Mouse (Mus musculus): ENCODE measurements around the gene Slc25a43. TPM values are rescaled to one million over a fixed set of nuclear protein-coding genes. Genes with fewer than 3 reads are reported as not detected.

Slc25a43 gene
- polyA plus RNA-seq, 1 experiment from 2014 or later = 1.2 TPM

DNA sequence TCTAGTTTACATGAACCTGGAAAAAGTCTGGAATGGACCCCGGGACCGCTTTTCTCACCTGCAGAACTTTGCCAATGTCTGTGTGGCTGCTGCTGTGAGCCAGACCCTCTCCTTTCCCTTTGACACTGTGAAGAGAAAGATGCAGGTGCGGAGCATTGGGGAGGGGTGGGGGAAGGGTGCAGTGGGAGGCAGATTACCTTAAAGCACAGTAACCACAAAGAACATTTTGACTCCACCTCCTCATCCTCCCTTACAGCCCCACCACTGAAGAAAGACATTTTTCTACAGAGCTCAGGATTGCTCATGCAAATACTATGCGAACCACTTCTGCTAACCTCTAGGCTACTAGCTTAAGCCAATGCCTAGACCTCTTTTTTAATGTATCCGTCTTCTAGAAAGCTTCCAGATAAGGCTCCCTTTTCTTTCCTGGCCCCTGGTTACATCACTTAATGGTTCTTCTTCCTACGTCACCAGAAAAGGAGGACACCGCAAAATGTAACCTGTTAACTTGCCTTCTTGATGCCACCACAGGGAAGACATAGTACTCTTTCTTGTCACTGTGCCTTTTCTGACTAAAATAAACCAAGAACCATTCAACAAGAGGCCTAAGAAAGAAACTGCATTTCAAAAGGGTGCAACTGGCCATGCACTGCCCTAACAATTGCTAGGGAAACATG lies 14.5 kb downstream of the Slc25a43 start:
- Histone ChIP-seq H3K9me3 (replicated peaks) (no peaks in the 10 kb centered on the region), H3K27ac (no peak overlapping the region), H3K4me3 (no peak overlapping the region), H3K4me1 (no peaks in the 10 kb centered on the region), H3K4me2 (no peak overlapping the region), H3K27me3 (replicated peaks) (no peaks in the 10 kb centered on the region), H3K36me3 (no peaks in the 10 kb centered on the region), H3K9ac (no peak overlapping the region)
- WGBS (ENCODE audit: insufficient replicate concordance) = 69% methylated on average over 7 of the region's 7 CpGs
- ATAC-seq = no peak

DNA sequence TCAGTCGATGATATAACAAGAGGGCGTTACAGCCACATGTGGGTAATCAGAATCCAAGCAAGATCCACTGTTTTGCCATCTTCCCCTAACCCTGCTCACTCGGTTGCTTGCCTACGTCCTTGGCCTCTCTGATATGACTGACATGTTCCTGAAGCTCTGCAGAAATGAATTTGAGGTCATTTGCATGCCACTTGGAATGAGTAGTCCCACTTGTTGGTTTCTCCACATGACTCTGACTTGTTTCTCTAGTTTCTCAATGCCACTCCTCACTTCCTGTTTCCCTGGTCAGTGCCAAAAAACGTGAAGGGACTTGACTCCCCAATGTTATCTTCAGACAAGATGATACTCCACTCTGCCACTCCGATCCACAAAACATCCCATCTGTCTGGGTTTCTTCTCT lies 15.1 kb downstream of the Slc25a43 start:
- Histone ChIP-seq H3K4me1 (no peaks in the 10 kb centered on the region), H3K27ac (no peak overlapping the region), H3K9me3 (replicated peaks) (no peaks in the 10 kb centered on the region), H3K4me3 (no peak overlapping the region), H3K36me3 (no peaks in the 10 kb centered on the region), H3K9ac (no peak overlapping the region), H3K27me3 (replicated peaks) (no peaks in the 10 kb centered on the region), H3K4me2 (no peak overlapping the region)
- no peak for ATAC-seq
- 45% methylated on average over 6 of the region's 6 CpGs for WGBS (ENCODE audit: insufficient replicate concordance)

DNA sequence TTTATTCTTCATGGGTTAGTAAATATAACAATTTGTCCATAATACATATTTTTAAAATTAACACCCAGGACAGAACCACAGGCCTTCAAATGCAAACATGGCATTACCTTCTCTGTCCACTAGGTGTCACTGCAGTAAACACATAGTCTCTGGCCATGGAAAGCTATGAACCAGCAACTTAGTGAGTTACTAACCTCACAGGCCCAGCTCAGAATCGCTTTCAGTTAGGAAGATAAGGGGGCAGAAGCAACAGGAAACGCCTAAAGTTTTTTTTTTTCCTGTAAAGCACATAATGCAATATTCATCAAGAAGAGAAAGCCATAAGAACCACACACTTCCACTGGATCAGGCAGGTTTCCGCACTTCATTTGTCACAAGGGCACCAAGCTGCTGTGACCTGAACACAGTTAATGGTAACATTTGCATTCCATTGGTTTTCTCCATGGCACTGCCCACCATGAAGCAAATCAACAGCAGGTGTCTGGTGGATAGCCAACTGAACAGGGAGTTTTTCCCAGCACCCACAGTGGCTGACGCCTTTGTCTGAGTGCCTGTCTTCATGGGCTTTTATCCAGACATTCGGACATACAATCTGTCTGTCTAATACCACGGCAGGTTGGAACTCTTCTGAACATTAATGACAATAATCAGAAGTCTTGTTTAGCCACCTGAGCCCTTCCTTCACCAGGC lies 17.6 kb downstream of the Slc25a43 start:
- ATAC-seq = no peak
- Histone ChIP-seq H3K4me1 (no peaks in the 10 kb centered on the region), H3K9ac (no peak overlapping the region), H3K4me3 (no peak overlapping the region), H3K4me2 (no peak overlapping the region), H3K9me3 (replicated peaks) (no peaks in the 10 kb centered on the region), H3K36me3 (no peaks in the 10 kb centered on the region), H3K27me3 (replicated peaks) (no peaks in the 10 kb centered on the region), H3K27ac (no peak overlapping the region)
- WGBS (ENCODE audit: insufficient replicate concordance) = 56% methylated on average over 6 of the region's 6 CpGs

DNA sequence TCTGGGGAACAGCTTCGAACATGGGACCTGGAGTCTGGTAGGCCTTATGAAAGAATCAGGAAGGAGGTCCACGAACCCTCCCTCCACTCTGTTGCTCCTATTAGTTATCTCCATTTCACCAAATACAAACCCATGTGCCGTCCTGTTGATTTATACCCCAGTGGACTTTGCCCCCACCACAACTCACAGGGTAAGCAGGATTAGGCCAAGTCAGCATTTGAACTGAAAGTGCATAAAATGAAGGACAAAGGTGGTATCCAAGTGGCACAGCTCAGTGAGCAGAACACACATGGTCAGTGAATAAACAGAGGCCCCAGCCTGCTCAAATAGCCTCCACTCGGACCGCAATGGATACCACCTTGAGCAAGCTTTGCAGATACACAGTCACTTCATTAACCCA lies 18.8 kb downstream of the Slc25a43 start:
- WGBS (ENCODE audit: insufficient replicate concordance) = 67% methylated on average over 5 of the region's 5 CpGs
- Histone ChIP-seq H3K27ac (no peak overlapping the region), H3K4me1 (no peaks in the 10 kb centered on the region), H3K9me3 (replicated peaks) (no peaks in the 10 kb centered on the region), H3K4me3 (no peak overlapping the region), H3K36me3 (no peaks in the 10 kb centered on the region), H3K9ac (no peak overlapping the region), H3K4me2 (no peak overlapping the region), H3K27me3 (replicated peaks) (no peaks in the 10 kb centered on the region)
- no peak for ATAC-seq

DNA sequence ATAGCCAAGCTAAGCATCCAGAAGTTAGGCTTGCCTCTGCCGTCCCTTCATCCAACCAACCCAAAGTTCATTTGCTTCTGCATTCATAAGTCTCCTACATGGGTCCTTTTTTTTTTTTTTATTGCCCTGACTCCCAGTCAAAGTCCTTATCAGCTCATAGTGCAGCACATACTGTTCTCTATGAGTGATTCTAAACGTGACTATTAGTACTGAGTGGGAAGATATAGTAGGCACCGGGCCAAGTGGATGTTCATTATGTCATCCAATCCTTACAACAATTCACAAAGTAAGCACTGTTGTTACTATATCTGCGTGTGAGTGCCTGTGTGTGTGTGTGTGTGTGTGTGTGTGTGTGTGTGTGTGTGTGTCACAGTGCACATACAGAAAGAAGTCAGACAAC lies 19.4 kb downstream of the Slc25a43 start:
- H3K27me3 ChIP-seq (replicated peaks) = no peaks in the 10 kb centered on the region
- 63% methylated on average over 4 of the region's 4 CpGs for WGBS (ENCODE audit: insufficient replicate concordance)
- H3K9me3 ChIP-seq (replicated peaks) = no peaks in the 10 kb centered on the region
- no peaks in the 10 kb centered on the region for H3K4me1 ChIP-seq
- ATAC-seq = no peak
- H3K36me3 ChIP-seq = no peaks in the 10 kb centered on the region
- no peak overlapping the region for H3K4me3 ChIP-seq
- no peak overlapping the region for H3K27ac ChIP-seq
- H3K9ac ChIP-seq = no peak overlapping the region
- H3K4me2 ChIP-seq = no peak overlapping the region

DNA sequence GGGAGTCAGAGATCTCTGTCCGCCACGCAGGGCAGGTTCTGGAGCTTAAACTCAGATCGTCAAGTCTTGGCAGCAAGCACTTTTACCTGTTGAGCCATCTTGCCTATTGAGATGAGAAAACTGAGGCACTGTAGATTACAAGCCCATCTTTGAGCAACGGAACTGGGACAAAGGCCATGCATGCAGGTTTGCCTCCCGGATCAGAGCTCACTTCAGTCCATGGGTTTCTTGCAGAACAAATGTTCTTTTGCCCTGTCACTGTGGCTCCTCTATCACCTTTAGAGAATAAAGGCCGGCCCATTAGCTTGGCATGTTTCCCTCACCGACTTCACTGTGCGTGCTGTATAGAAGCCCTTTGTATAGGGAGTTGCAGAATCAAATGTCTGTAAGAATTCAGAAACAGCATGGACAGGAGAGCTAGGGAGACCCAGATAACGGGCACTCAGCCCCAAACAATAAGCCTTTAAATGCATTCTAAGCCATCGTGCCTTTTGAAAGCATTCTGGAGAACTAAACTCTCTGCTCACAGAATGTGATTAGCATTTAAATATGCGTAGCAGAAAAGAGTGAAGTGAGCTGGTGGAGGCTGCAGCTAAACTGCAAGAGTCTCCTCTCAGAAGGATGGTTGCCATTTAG lies 20.0 kb downstream of the Slc25a43 start:
- Histone ChIP-seq H3K4me3 (no peak overlapping the region), H3K27me3 (replicated peaks) (no peaks in the 10 kb centered on the region), H3K4me2 (no peak overlapping the region), H3K27ac (no peak overlapping the region), H3K36me3 (no peaks in the 10 kb centered on the region), H3K4me1 (no peaks in the 10 kb centered on the region), H3K9ac (no peak overlapping the region), H3K9me3 (replicated peaks) (no peaks in the 10 kb centered on the region)
- ATAC-seq = no peak
- WGBS (ENCODE audit: insufficient replicate concordance) = 61% methylated on average over 11 of the region's 11 CpGs

DNA sequence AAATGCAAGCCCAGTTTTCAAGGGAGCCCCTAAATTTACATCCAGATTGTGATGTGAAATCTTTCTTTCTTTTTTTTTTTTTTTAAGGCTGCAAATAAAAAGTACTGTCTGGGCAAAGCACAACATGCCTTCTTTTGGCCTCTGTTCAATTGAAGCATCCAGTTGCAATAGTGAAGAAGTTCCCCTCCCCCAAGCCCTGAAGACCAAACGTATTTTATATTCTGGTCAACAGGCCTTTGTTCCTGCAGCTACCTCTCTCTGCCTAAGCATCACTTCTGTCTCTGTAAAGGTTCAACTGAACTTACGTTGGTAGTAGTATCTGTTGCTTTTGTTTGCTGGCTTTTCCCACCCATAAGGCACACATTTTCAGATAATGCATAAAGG lies 20.5 kb downstream of the Slc25a43 start:
- H3K4me1 ChIP-seq = no peaks in the 10 kb centered on the region
- WGBS (ENCODE audit: insufficient replicate concordance) = 44% methylated on average over 2 of the region's 2 CpGs
- H3K4me2 ChIP-seq = no peak overlapping the region
- ATAC-seq = no peak
- no peaks in the 10 kb centered on the region for H3K27me3 ChIP-seq (replicated peaks)
- H3K36me3 ChIP-seq = no peaks in the 10 kb centered on the region
- H3K9ac ChIP-seq = no peak overlapping the region
- H3K4me3 ChIP-seq = no peak overlapping the region
- H3K27ac ChIP-seq = no peak overlapping the region
- H3K9me3 ChIP-seq (replicated peaks) = no peaks in the 10 kb centered on the region

DNA sequence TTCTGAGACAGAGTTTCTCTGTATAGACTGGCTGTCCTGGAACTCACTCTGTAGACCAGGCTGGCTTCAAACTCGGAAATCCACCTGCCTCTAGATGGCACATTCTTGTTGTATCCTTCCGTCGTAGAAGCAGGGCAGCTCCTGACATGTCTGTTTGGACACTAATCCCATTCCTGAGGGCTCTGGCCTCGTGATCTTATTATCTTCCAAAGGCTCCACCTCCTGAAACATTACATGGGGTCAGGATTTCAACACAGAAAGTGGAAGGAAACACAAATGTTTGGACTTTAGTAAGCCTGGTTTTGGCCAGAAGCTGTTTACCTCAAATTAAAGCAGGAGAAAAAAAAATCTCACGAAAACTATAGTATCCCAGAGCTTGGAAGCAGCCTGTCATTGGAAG lies 23.9 kb downstream of the Slc25a43 start:
- WGBS (ENCODE audit: insufficient replicate concordance) = 59% methylated on average over 5 of the region's 5 CpGs
- Histone ChIP-seq H3K9ac (no peak overlapping the region), H3K27ac (no peak overlapping the region), H3K4me2 (no peak overlapping the region), H3K4me1 (no peaks in the 10 kb centered on the region), H3K4me3 (no peak overlapping the region), H3K36me3 (no peaks in the 10 kb centered on the region), H3K27me3 (replicated peaks) (no peaks in the 10 kb centered on the region), H3K9me3 (replicated peaks) (no peaks in the 10 kb centered on the region)
- no peak for ATAC-seq

DNA sequence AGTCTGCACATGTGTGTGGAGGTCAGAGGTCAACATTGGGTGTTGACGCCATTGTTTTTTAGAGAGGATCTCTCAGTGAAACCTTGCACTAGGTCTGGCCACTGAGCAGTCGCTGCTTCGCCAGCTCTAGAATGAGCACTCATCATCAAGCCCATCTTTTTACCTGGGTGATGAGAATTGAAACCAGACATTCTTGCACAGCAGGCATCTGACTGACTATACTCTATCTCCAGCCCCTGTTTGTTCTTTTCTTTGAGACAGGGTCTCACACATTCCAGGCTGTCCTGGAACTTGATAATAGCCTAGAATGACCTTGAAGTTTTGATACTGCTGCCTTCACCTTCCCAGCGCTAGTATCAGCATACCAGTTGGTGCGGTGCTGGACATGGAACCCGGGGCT lies 29.1 kb downstream of the Slc25a43 start:
- no peak overlapping the region for H3K4me3 ChIP-seq
- H3K4me2 ChIP-seq = no peak overlapping the region
- no peaks in the 10 kb centered on the region for H3K4me1 ChIP-seq
- no peak overlapping the region for H3K9ac ChIP-seq
- no peak for ATAC-seq
- 75% methylated on average over 6 of the region's 6 CpGs for WGBS (ENCODE audit: insufficient replicate concordance)
- H3K9me3 ChIP-seq (replicated peaks) = no peaks in the 10 kb centered on the region
- no peaks in the 10 kb centered on the region for H3K36me3 ChIP-seq
- H3K27me3 ChIP-seq (replicated peaks) = no peaks in the 10 kb centered on the region
- no peak overlapping the region for H3K27ac ChIP-seq

DNA sequence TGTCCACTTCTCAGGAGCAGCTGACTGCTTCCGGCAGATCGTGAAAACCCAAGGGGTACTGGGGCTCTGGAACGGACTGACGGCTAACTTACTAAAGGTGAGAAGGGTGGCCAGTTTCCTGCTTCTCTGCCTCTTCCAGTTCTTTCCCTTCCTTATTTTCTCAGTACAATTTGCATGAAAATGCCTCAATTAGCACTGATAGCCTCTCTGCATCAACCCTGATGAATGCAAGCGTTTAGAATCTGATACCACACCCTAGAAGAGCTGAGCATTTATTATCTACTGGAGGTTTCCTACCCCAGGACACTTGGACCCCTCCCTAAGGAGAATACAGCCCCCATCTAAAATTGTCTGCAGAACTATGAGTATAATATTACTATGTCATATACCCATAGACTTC lies 32.1 kb downstream of the Slc25a43 start:
- Histone ChIP-seq H3K4me1 (no peaks in the 10 kb centered on the region), H3K9ac (no peak overlapping the region), H3K36me3 (no peaks in the 10 kb centered on the region), H3K27ac (no peak overlapping the region), H3K4me3 (no peak overlapping the region), H3K27me3 (replicated peaks) (no peaks in the 10 kb centered on the region), H3K9me3 (replicated peaks) (no peaks in the 10 kb centered on the region), H3K4me2 (no peak overlapping the region)
- WGBS (ENCODE audit: insufficient replicate concordance) = 66% methylated on average over 5 of the region's 5 CpGs
- no peak for ATAC-seq

DNA sequence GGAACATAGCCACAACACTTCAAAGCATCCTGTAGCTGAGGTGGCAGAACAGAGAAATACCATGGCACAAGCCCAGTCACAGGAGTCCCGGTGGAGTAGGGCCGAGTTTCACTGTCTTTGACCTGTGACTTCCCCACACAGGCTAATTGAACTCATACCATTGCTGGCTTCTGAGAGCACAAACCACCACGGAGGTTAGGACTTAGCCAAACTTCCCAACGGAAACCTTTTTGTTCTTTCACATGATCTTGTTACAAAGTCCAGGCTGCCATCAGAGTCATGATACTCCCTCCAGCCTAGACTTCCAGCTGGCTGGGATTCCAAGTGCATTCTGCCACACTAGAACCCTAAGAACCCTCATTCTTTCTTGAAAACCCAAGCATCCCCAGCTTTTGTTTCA lies 34.2 kb downstream of the Slc25a43 start:
- H3K9ac ChIP-seq = no peak overlapping the region
- no peaks in the 10 kb centered on the region for H3K36me3 ChIP-seq
- WGBS (ENCODE audit: insufficient replicate concordance) = 59% methylated on average over 4 of the region's 4 CpGs
- no peaks in the 10 kb centered on the region for H3K9me3 ChIP-seq (replicated peaks)
- no peaks in the 10 kb centered on the region for H3K27me3 ChIP-seq (replicated peaks)
- H3K4me3 ChIP-seq = no peak overlapping the region
- no peak for ATAC-seq
- no peaks in the 10 kb centered on the region for H3K4me1 ChIP-seq
- H3K4me2 ChIP-seq = no peak overlapping the region
- H3K27ac ChIP-seq = no peak overlapping the region

DNA sequence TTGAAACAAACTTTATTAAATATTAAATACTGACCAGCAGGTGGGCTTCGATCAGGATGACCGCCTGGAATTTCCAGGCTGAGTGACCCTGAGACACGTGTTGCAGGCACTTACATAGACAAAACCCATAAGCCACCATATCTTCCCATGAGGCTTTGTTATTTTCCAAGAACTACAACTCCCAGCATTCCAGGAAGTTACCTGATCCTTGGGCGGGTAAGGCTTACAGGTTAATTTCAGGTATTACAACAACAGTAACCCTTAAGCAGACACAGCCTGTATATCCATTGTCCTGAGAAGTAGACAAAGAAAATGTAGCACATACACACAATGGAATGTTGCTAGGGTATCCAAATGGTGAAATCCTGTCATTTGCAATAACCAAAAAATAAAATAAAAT lies 45.9 kb downstream of the Slc25a43 start:
- Histone ChIP-seq H3K27ac (no peak overlapping the region), H3K9ac (no peak overlapping the region), H3K36me3 (no peaks in the 10 kb centered on the region), H3K9me3 (replicated peaks) (no peaks in the 10 kb centered on the region), H3K4me2 (no peak overlapping the region), H3K27me3 (replicated peaks) (no peaks in the 10 kb centered on the region), H3K4me1 (no peaks in the 10 kb centered on the region), H3K4me3 (no peak overlapping the region)
- ATAC-seq = no peak
- 55% methylated on average over 4 of the region's 4 CpGs for WGBS (ENCODE audit: insufficient replicate concordance)
